Mouse (Mus musculus): Measurements from ENCODE around the gene Tmem39a.

GRCm38 (mm10) chr16:38587163-38587562 is 28.7 kb downstream of the Tmem39a start:
- TF ChIP-seq HCFC1 (IDR thresholded peaks at IDR 0.05; ENCODE audit: low read depth, low read length) (no peak), POLR2A (IDR thresholded peaks at IDR 0.05; ENCODE audit: low read depth, low read length) (no peak), CTCF (conservative IDR thresholded peaks at IDR 0.05 in 1 of 2, IDR thresholded peaks at IDR 0.05 in 1 of 2; ENCODE audit: low read depth in 2 of 2, low read length in 2 of 2) (no peak), JUND (conservative IDR thresholded peaks at IDR 0.05; ENCODE audit: low read depth, low read length) (no peak), MAX (IDR thresholded peaks at IDR 0.05; ENCODE audit: low read length) (no peak), MEF2A (IDR thresholded peaks at IDR 0.05; ENCODE audit: borderline replicate concordance, low read depth, low read length) (no peak), MAFK (IDR thresholded peaks at IDR 0.05; ENCODE audit: insufficient replicate concordance, low read length) (no peak)
